In the genomic region with DNA sequence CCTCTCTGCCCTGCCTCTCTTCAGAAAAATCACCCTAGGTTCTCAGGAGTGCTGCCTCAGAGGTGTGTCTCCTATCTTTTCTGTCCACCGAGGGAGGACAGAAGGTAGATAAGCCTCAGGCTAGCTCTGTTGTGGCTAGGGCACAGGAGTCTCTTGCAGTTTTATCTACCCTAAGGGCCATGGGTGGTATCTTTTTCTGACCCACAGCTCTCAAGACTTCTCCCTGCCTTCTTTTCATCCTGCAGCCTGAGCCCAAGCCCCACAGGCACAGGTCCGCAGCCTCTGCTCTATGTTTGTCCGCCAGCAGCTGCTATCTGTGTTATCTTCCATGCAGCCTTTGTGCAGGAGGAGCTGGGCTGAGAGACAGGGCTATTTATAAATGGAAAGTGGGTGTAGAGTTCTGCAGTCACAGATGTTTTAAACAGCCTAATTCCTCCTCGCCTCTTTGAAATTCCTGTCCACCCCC, we compare ENCODE assay signal across 8 mouse cellular contexts. TPM values are rescaled to one million over a fixed set of nuclear protein-coding genes. Genes with fewer than 3 reads are reported as not detected.
A peak's percentile ranks its signal among the peaks of the same experiment; 100 is the strongest.
DNase-seq lines count a peak whose midpoint lies in the region; ATAC-seq lines count a peak whose summit lies in the region.

No protein-coding gene starts in this region.

- peak overlapping the region; percentile 51; the same call in 1 of the 2 replicates for H3K9ac ChIP-seq in heart, embryonic 12.5 days
- peak overlapping the region; percentile 57 for H3K9ac ChIP-seq in liver, embryonic 13.5 days
- no peak overlapping the region for H3K9ac ChIP-seq in stomach, embryonic 14.5 days (replicated peaks; ENCODE audit: low read depth, low read length)

- H3K4me2 ChIP-seq in heart, embryonic 12.5 days = peak overlapping the region; percentile 60
- peak overlapping the region; percentile 60 for H3K4me2 ChIP-seq in liver, embryonic 13.5 days
- no peak overlapping the region for H3K4me2 ChIP-seq in stomach, embryonic 14.5 days (replicated peaks; ENCODE audit: low read depth, low read length)

- peak; percentile 88 for ATAC-seq in heart, embryonic 12.5 days (ENCODE audit: insufficient number of reproducible peaks, low FRiP score)
- peak; percentile 93 for ATAC-seq in liver, embryonic 13.5 days (ENCODE audit: low read depth)
- ATAC-seq in stomach, embryonic 14.5 days (ENCODE audit: insufficient number of reproducible peaks, insufficient read depth, low FRiP score, low read depth) = peak; percentile 67; the same call in 1 of the 2 replicates

- peaks cover 32% of the 10 kb centered on the region for H3K4me1 ChIP-seq in heart, embryonic 12.5 days (replicated peaks)
- peaks cover 59% of the 10 kb centered on the region for H3K4me1 ChIP-seq in liver, embryonic 13.5 days (replicated peaks)
- peaks cover 14% of the 10 kb centered on the region for H3K4me1 ChIP-seq in stomach, embryonic 14.5 days (ENCODE audit: control insufficient read depth, insufficient read depth, low read length)

- peak overlapping the region; percentile 95 for H3K27ac ChIP-seq in heart, embryonic 12.5 days (ENCODE audit: poor library complexity, severe bottlenecking)
- H3K27ac ChIP-seq in liver, embryonic 13.5 days = peak overlapping the region; percentile 92
- H3K27ac ChIP-seq in stomach, embryonic 14.5 days (ENCODE audit: low read length) = no peak overlapping the region

- DNase-seq in layer of hippocampus, adult 11-12 months (ENCODE audit: low spot score) = peak; percentile 68
- DNase-seq in layer of hippocampus, postnatal 10 days (ENCODE audit: low spot score in 2 of 2) = no peak
- peak; percentile 72 for DNase-seq in c-Kit-positive CD71-positive TER-119-negative erythroid progenitor cells, embryonic 14.5 days (ENCODE audit: low read depth)
- peak; percentile 76 for DNase-seq in liver, embryonic 13.5 days
- DNase-seq in adrenal gland, postnatal 10 days = no peak
- DNase-seq in urinary bladder, postnatal 14 days (ENCODE audit: low spot score) = no peak

- H3K9me3 ChIP-seq in heart, embryonic 12.5 days (replicated peaks) = no peaks in the 10 kb centered on the region
- no peaks in the 10 kb centered on the region for H3K9me3 ChIP-seq in liver, embryonic 13.5 days (replicated peaks)
- H3K9me3 ChIP-seq in stomach, embryonic 14.5 days (ENCODE audit: control insufficient read depth, low read depth, low read length) = no peaks in the 10 kb centered on the region

- H3K36me3 ChIP-seq in heart, embryonic 12.5 days = peaks cover 29% of the 10 kb centered on the region
- peaks cover 23% of the 10 kb centered on the region for H3K36me3 ChIP-seq in liver, embryonic 13.5 days
- peaks cover 24% of the 10 kb centered on the region for H3K36me3 ChIP-seq in stomach, embryonic 14.5 days (ENCODE audit: control insufficient read depth, insufficient read depth, low read length)

- 2% methylated on average over 4 of the region's 4 CpGs for WGBS in heart, embryonic 12.5 days
- WGBS in liver, embryonic 13.5 days (ENCODE audit: insufficient replicate concordance) = 6% methylated on average over 4 of the region's 4 CpGs
- 3% methylated on average over 4 of the region's 4 CpGs for WGBS in stomach, embryonic 14.5 days

- no peak overlapping the region for H3K4me3 ChIP-seq in heart, embryonic 12.5 days
- peak overlapping the region; percentile 15 for H3K4me3 ChIP-seq in liver, embryonic 13.5 days (replicated peaks)
- H3K4me3 ChIP-seq in stomach, embryonic 14.5 days (ENCODE audit: low read depth, low read length) = no peak overlapping the region

- H3K27me3 ChIP-seq in heart, embryonic 12.5 days (replicated peaks) = no peaks in the 10 kb centered on the region
- no peaks in the 10 kb centered on the region for H3K27me3 ChIP-seq in liver, embryonic 13.5 days
- no peaks in the 10 kb centered on the region for H3K27me3 ChIP-seq in stomach, embryonic 14.5 days (ENCODE audit: control insufficient read depth, insufficient read depth, low read length)

RNA-seq across cellular contexts. Expression of gene C1qtnf4, which starts 15.5 kb away (rescaled TPM):
- 100 to 1,000 TPM; 157 to 186 TPM for total RNA-seq in layer of hippocampus, postnatal 10 days (2021)
- polyA plus RNA-seq in heart, embryonic 12.5 days (2016; fragmentation: Nextera tagmentation; extraction: Ambion mirVana) = 16.5 and 18.9 TPM in 2 replicates
- polyA plus RNA-seq in liver, embryonic 13.5 days (2015; fragmentation: Nextera tagmentation; extraction: Ambion mirVana) = 3.0 and 4.4 TPM in 2 replicates
- polyA plus RNA-seq in stomach, embryonic 14.5 days (2014; fragmentation: Nextera tagmentation; extraction: Ambion mirVana) = 10.8 and 12.9 TPM in 2 replicates
- total RNA-seq in adrenal gland, postnatal 10 days (2021) = 1 to 10 TPM; 3.3 to 4.8 TPM

RNA-seq across cellular contexts. Expression of gene Mtch2, which starts 23.2 kb away (rescaled TPM):
- total RNA-seq in layer of hippocampus, postnatal 10 days (2021) = 100 to 1,000 TPM; 141 to 156 TPM
- polyA plus RNA-seq in heart, embryonic 12.5 days (2016; fragmentation: Nextera tagmentation; extraction: Ambion mirVana) = 201 and 211 TPM in 2 replicates
- polyA plus RNA-seq in liver, embryonic 13.5 days (2015; fragmentation: Nextera tagmentation; extraction: Ambion mirVana) = 152 and 154 TPM in 2 replicates
- polyA plus RNA-seq in stomach, embryonic 14.5 days (2014; fragmentation: Nextera tagmentation; extraction: Ambion mirVana) = 226 and 234 TPM in 2 replicates
- total RNA-seq in adrenal gland, postnatal 10 days (2021) = 100 to 1,000 TPM; 412 to 444 TPM

RNA-seq across cellular contexts. Expression of gene Kbtbd4, which starts 34.4 kb away (rescaled TPM):
- 10 to 100 TPM; 30.9 to 34.9 TPM for total RNA-seq in layer of hippocampus, postnatal 10 days (2021)
- 27.0 and 27.3 TPM in 2 replicates for polyA plus RNA-seq in heart, embryonic 12.5 days (2016; fragmentation: Nextera tagmentation; extraction: Ambion mirVana)
- polyA plus RNA-seq in liver, embryonic 13.5 days (2015; fragmentation: Nextera tagmentation; extraction: Ambion mirVana) = 17.5 and 21.0 TPM in 2 replicates
- polyA plus RNA-seq in stomach, embryonic 14.5 days (2014; fragmentation: Nextera tagmentation; extraction: Ambion mirVana) = 30.3 and 37.0 TPM in 2 replicates
- total RNA-seq in adrenal gland, postnatal 10 days (2021) = 10 to 100 TPM; 24.6 to 26.6 TPM

RNA-seq across cellular contexts. Expression of gene Ndufs3, which starts 34.5 kb away (rescaled TPM):
- total RNA-seq in layer of hippocampus, postnatal 10 days (2021) = 100 to 1,000 TPM; 224 to 227 TPM
- 332 and 336 TPM in 2 replicates for polyA plus RNA-seq in heart, embryonic 12.5 days (2016; fragmentation: Nextera tagmentation; extraction: Ambion mirVana)
- polyA plus RNA-seq in liver, embryonic 13.5 days (2015; fragmentation: Nextera tagmentation; extraction: Ambion mirVana) = 156 and 162 TPM in 2 replicates
- polyA plus RNA-seq in stomach, embryonic 14.5 days (2014; fragmentation: Nextera tagmentation; extraction: Ambion mirVana) = 216 and 220 TPM in 2 replicates
- 100 to 1,000 TPM; 692 to 778 TPM for total RNA-seq in adrenal gland, postnatal 10 days (2021)

Comparison
In these comparisons a context has a peak if more than half of its experiments do, and no peak if none do; other contexts are left out.
1. DNase-seq: peak in layer of hippocampus, adult 11-12 months (single experiment), c-Kit-positive CD71-positive TER-119-negative erythroid progenitor cells, embryonic 14.5 days (single experiment) and liver, embryonic 13.5 days (single experiment); none in layer of hippocampus, postnatal 10 days (0 of 2), adrenal gland, postnatal 10 days (single experiment) and urinary bladder, postnatal 14 days (single experiment).
2. Peak in every context shown above with its lines, with median percentiles within 50 percentile points of each other: ATAC-seq.